Mouse (Mus musculus): Measurements from ENCODE around the gene Nox1. TPM values are rescaled to one million over a fixed set of nuclear protein-coding genes. Genes with fewer than 3 reads are reported as not detected.

The Nox1 gene
- polyA plus RNA-seq, 1 experiment from 2014 or later, result 0.45 TPM

- no peaks in the 10 kb centered on the region for H3K36me3 ChIP-seq (ENCODE audit: control insufficient read depth, insufficient read depth, low read length)
- no peaks in the 10 kb centered on the region for H3K4me1 ChIP-seq (ENCODE audit: control insufficient read depth, insufficient read depth, low read length)
- H3K27me3 ChIP-seq (ENCODE audit: control insufficient read depth, insufficient read depth, low read length), result no peaks in the 10 kb centered on the region
- H3K27ac ChIP-seq (ENCODE audit: low read length), result no peak overlapping the region
- no peaks in the 10 kb centered on the region for H3K9me3 ChIP-seq (ENCODE audit: control insufficient read depth, low read depth, low read length)
- H3K4me3 ChIP-seq (ENCODE audit: low read depth, low read length), result no peak overlapping the region
- no peak for ATAC-seq (ENCODE audit: insufficient number of reproducible peaks, insufficient read depth, low FRiP score, low read depth)
- WGBS, result 41% methylated on average over 7 of the region's 7 CpGs
- no peak overlapping the region for H3K4me2 ChIP-seq (replicated peaks; ENCODE audit: low read depth, low read length)
- no peak overlapping the region for H3K9ac ChIP-seq (replicated peaks; ENCODE audit: low read depth, low read length)
Observed at GRCm38 (mm10) chrX:134158151-134158550, 63.6 kb downstream of the Nox1 start.

- no peak overlapping the region for H3K9ac ChIP-seq (replicated peaks; ENCODE audit: low read depth, low read length)
- no peaks in the 10 kb centered on the region for H3K9me3 ChIP-seq (ENCODE audit: control insufficient read depth, low read depth, low read length)
- WGBS, result 81% methylated on average over 4 of the region's 4 CpGs
Observed at GRCm38 (mm10) chrX:134141986-134142385, 79.8 kb downstream of the Nox1 start.

GRCm38 (mm10) chrX:134141551-134141950 is 80.2 kb downstream of the Nox1 start:
- no peak overlapping the region for H3K9ac ChIP-seq (replicated peaks; ENCODE audit: low read depth, low read length)
- no peak overlapping the region for H3K4me3 ChIP-seq (ENCODE audit: low read depth, low read length)
- H3K27ac ChIP-seq (ENCODE audit: low read length), result no peak overlapping the region
- H3K36me3 ChIP-seq (ENCODE audit: control insufficient read depth, insufficient read depth, low read length), result no peaks in the 10 kb centered on the region
- H3K4me2 ChIP-seq (replicated peaks; ENCODE audit: low read depth, low read length), result no peak overlapping the region
- no peaks in the 10 kb centered on the region for H3K27me3 ChIP-seq (ENCODE audit: control insufficient read depth, insufficient read depth, low read length)
- ATAC-seq (ENCODE audit: insufficient number of reproducible peaks, insufficient read depth, low FRiP score, low read depth), result no peak
- H3K4me1 ChIP-seq (ENCODE audit: control insufficient read depth, insufficient read depth, low read length), result no peaks in the 10 kb centered on the region
- no peaks in the 10 kb centered on the region for H3K9me3 ChIP-seq (ENCODE audit: control insufficient read depth, low read depth, low read length)
- WGBS, result 88% methylated on average over 1 of the region's 1 CpGs

More at GRCm38 (mm10) chrX:134141986-134142385, 79.8 kb downstream of the Nox1 start:
- Histone ChIP-seq H3K4me2 (replicated peaks; ENCODE audit: low read depth, low read length) (no peak overlapping the region), H3K36me3 (ENCODE audit: control insufficient read depth, insufficient read depth, low read length) (no peaks in the 10 kb centered on the region), H3K27ac (ENCODE audit: low read length) (no peak overlapping the region), H3K4me1 (ENCODE audit: control insufficient read depth, insufficient read depth, low read length) (no peaks in the 10 kb centered on the region), H3K4me3 (ENCODE audit: low read depth, low read length) (no peak overlapping the region), H3K27me3 (ENCODE audit: control insufficient read depth, insufficient read depth, low read length) (no peaks in the 10 kb centered on the region)
- no peak for ATAC-seq (ENCODE audit: insufficient number of reproducible peaks, insufficient read depth, low FRiP score, low read depth)

- Histone ChIP-seq H3K36me3 (ENCODE audit: control insufficient read depth, insufficient read depth, low read length) (no peaks in the 10 kb centered on the region), H3K4me2 (replicated peaks; ENCODE audit: low read depth, low read length) (no peak overlapping the region), H3K4me1 (ENCODE audit: control insufficient read depth, insufficient read depth, low read length) (no peaks in the 10 kb centered on the region), H3K27me3 (ENCODE audit: control insufficient read depth, insufficient read depth, low read length) (no peaks in the 10 kb centered on the region), H3K4me3 (ENCODE audit: low read depth, low read length) (no peak overlapping the region), H3K27ac (ENCODE audit: low read length) (no peak overlapping the region), H3K9me3 (ENCODE audit: control insufficient read depth, low read depth, low read length) (no peaks in the 10 kb centered on the region), H3K9ac (replicated peaks; ENCODE audit: low read depth, low read length) (no peak overlapping the region)
- 71% methylated on average over 6 of the region's 6 CpGs for WGBS
- no peak for ATAC-seq (ENCODE audit: insufficient number of reproducible peaks, insufficient read depth, low FRiP score, low read depth)
Observed at GRCm38 (mm10) chrX:134140024-134140423, 81.7 kb downstream of the Nox1 start.

- no peak for ATAC-seq (ENCODE audit: insufficient number of reproducible peaks, insufficient read depth, low FRiP score, low read depth)
- no peak overlapping the region for H3K4me2 ChIP-seq (replicated peaks; ENCODE audit: low read depth, low read length)
- no peak overlapping the region for H3K9ac ChIP-seq (replicated peaks; ENCODE audit: low read depth, low read length)
- H3K4me1 ChIP-seq (ENCODE audit: control insufficient read depth, insufficient read depth, low read length), result no peaks in the 10 kb centered on the region
- no peaks in the 10 kb centered on the region for H3K36me3 ChIP-seq (ENCODE audit: control insufficient read depth, insufficient read depth, low read length)
- 57% methylated on average over 3 of the region's 3 CpGs for WGBS
- no peak overlapping the region for H3K27ac ChIP-seq (ENCODE audit: low read length)
- no peaks in the 10 kb centered on the region for H3K27me3 ChIP-seq (ENCODE audit: control insufficient read depth, insufficient read depth, low read length)
- no peak overlapping the region for H3K4me3 ChIP-seq (ENCODE audit: low read depth, low read length)
- no peaks in the 10 kb centered on the region for H3K9me3 ChIP-seq (ENCODE audit: control insufficient read depth, low read depth, low read length)
Observed at GRCm38 (mm10) chrX:134133821-134134220, 87.9 kb downstream of the Nox1 start.

- H3K27me3 ChIP-seq (ENCODE audit: control insufficient read depth, insufficient read depth, low read length), result no peaks in the 10 kb centered on the region
- H3K4me1 ChIP-seq (ENCODE audit: control insufficient read depth, insufficient read depth, low read length), result no peaks in the 10 kb centered on the region
- no peaks in the 10 kb centered on the region for H3K36me3 ChIP-seq (ENCODE audit: control insufficient read depth, insufficient read depth, low read length)
- H3K9ac ChIP-seq (replicated peaks; ENCODE audit: low read depth, low read length), result no peak overlapping the region
- ATAC-seq (ENCODE audit: insufficient number of reproducible peaks, insufficient read depth, low FRiP score, low read depth), result no peak
- 23% methylated on average over 5 of the region's 5 CpGs for WGBS
- no peaks in the 10 kb centered on the region for H3K9me3 ChIP-seq (ENCODE audit: control insufficient read depth, low read depth, low read length)
- H3K4me3 ChIP-seq (ENCODE audit: low read depth, low read length), result no peak overlapping the region
- H3K4me2 ChIP-seq (replicated peaks; ENCODE audit: low read depth, low read length), result no peak overlapping the region
- no peak overlapping the region for H3K27ac ChIP-seq (ENCODE audit: low read length)
Observed at GRCm38 (mm10) chrX:134132295-134132694, 89.5 kb downstream of the Nox1 start.

DNA sequence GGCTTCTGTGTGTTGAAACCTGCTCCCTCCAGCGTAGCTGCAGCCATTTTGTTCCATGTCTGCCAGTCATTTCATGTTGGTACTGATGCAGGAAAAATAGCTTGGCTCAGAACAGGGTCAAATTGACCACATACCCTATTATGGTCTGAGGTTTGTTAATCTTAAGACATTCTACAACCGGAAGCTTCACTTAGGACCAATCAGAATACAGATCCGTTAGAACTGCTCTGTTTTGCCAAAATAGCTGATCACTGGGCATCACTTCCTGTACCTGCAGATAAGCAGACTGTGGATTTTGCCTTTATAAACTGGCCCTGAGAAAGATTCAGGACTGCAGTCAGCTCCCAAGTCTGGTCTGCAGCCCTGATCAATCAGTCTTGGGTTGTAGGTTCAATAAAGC is 93.2 kb downstream of the Nox1 start:
- Histone ChIP-seq H3K27me3 (ENCODE audit: control insufficient read depth, insufficient read depth, low read length) (no peaks in the 10 kb centered on the region), H3K4me1 (ENCODE audit: control insufficient read depth, insufficient read depth, low read length) (no peaks in the 10 kb centered on the region), H3K9me3 (ENCODE audit: control insufficient read depth, low read depth, low read length) (no peaks in the 10 kb centered on the region), H3K4me3 (ENCODE audit: low read depth, low read length) (no peak overlapping the region), H3K27ac (ENCODE audit: low read length) (no peak overlapping the region), H3K4me2 (replicated peaks; ENCODE audit: low read depth, low read length) (no peak overlapping the region), H3K9ac (replicated peaks; ENCODE audit: low read depth, low read length) (no peak overlapping the region), H3K36me3 (ENCODE audit: control insufficient read depth, insufficient read depth, low read length) (no peaks in the 10 kb centered on the region)
- WGBS, result 78% methylated on average over 3 of the region's 3 CpGs
- no peak for ATAC-seq (ENCODE audit: insufficient number of reproducible peaks, insufficient read depth, low FRiP score, low read depth)

GRCm38 (mm10) chrX:134116417-134116816 is 105.3 kb downstream of the Nox1 start:
- Histone ChIP-seq H3K4me2 (replicated peaks; ENCODE audit: low read depth, low read length) (no peak overlapping the region), H3K36me3 (ENCODE audit: control insufficient read depth, insufficient read depth, low read length) (no peaks in the 10 kb centered on the region), H3K4me3 (ENCODE audit: low read depth, low read length) (no peak overlapping the region), H3K27ac (ENCODE audit: low read length) (no peak overlapping the region), H3K9me3 (ENCODE audit: control insufficient read depth, low read depth, low read length) (no peaks in the 10 kb centered on the region), H3K4me1 (ENCODE audit: control insufficient read depth, insufficient read depth, low read length) (no peaks in the 10 kb centered on the region), H3K27me3 (ENCODE audit: control insufficient read depth, insufficient read depth, low read length) (no peaks in the 10 kb centered on the region), H3K9ac (replicated peaks; ENCODE audit: low read depth, low read length) (no peak overlapping the region)
- ATAC-seq (ENCODE audit: insufficient number of reproducible peaks, insufficient read depth, low FRiP score, low read depth), result no peak
- WGBS, result 59% methylated on average over 3 of the region's 3 CpGs

DNA sequence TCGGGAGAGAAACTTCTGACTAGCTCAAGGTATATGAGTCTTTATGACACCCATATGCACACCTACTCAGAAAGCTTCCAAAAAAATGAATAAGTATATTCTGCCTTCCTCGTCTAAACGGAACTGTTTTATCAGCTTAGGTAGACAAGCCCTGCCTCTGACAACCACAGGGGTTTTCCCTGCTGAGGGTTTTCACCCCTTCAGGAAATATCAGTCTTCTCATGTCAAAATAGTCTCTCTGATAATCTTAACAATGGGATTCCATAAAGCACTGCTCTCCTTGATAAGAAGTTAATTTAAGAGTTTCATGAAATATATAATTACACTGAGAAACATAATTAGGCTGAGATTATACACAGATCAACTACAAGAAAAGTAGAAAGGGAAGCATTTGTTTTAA is 110.0 kb downstream of the Nox1 start:
- H3K9ac ChIP-seq (replicated peaks; ENCODE audit: low read depth, low read length), result no peak overlapping the region
- no peak for ATAC-seq (ENCODE audit: insufficient number of reproducible peaks, insufficient read depth, low FRiP score, low read depth)
- no peaks in the 10 kb centered on the region for H3K9me3 ChIP-seq (ENCODE audit: control insufficient read depth, low read depth, low read length)
- no peak overlapping the region for H3K4me3 ChIP-seq (ENCODE audit: low read depth, low read length)
- 75% methylated on average over 3 of the region's 3 CpGs for WGBS
- no peak overlapping the region for H3K27ac ChIP-seq (ENCODE audit: low read length)
- H3K4me2 ChIP-seq (replicated peaks; ENCODE audit: low read depth, low read length), result no peak overlapping the region
- no peaks in the 10 kb centered on the region for H3K27me3 ChIP-seq (ENCODE audit: control insufficient read depth, insufficient read depth, low read length)
- no peaks in the 10 kb centered on the region for H3K36me3 ChIP-seq (ENCODE audit: control insufficient read depth, insufficient read depth, low read length)
- no peaks in the 10 kb centered on the region for H3K4me1 ChIP-seq (ENCODE audit: control insufficient read depth, insufficient read depth, low read length)

All from stomach, embryonic 14.5 days (tissue).